Mouse (Mus musculus) stomach, postnatal 0 days (tissue): ENCODE data around the gene Radil.

ENCODE experiments used
- CTCF ChIP-seq: IDR thresholded peaks from 2 replicates; pipeline ENCODE4 v1.5.1; 2016; ENCODE audit warnings: antibody characterized with exemption, low read depth, mild to moderate bottlenecking, moderate library complexity
- EP300 ChIP-seq: optimal IDR thresholded peaks from 2 replicates; pipeline ENCODE3; 2016; ENCODE audit warnings: antibody characterized with exemption

DNA sequence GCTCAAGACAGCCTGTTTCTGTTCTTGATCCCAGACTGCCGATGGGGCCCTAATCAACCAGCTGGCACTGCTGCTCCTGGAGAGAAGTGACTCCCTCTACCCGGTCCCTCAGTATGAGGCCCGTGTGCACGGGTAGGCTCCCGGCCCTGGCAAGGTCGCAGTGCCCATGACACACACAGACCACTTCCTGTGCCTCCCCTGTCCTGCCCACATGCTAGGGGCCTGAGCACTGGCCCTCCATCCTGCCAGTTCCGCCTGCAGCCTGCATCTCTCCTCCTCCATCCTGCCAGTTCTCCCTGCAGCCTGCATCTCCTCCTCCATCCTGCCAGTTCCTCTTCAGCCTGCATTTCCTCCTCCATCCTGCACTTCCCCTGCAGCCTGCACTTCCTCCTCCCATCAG, 75.2 kb downstream of the Radil start:
- TF ChIP-seq CTCF (no peak), EP300 (no peak)
